Mouse (Mus musculus): ENCODE data around the gene Pomgnt1. TPM values are rescaled to one million over a fixed set of nuclear protein-coding genes. Genes with fewer than 3 reads are reported as not detected.

The Pomgnt1 gene
- total and polyA plus RNA-seq, 3 experiments = 33.0 to 40.7 (median 40.2) TPM

GRCm38 (mm10) chr4:116110695-116111094 is 12.9 kb upstream of the Pomgnt1 start:
- peaks cover 42 to 81% of the 10 kb centered on the region in 2 experiments for H3K36me3 ChIP-seq (replicated peaks in 1 of 2; ENCODE audit: control insufficient read depth in 1 of 2, insufficient read depth in 1 of 2, low read length in 1 of 2)
- dilution Hi-C loops (cut with MboI; ENCODE audit: extremely low pct_ligation_motif_present, extremely low pct_unique_long_range_greater_than_20kb, low sequenced_read_pairs) = no loop called here
- no peak overlapping the region for H3K27ac ChIP-seq (ENCODE audit: insufficient read depth, low read depth)

GRCm38 (mm10) chr4:116111486-116111885 is 12.2 kb upstream of the Pomgnt1 start:
- Histone ChIP-seq H3K9ac (ENCODE audit: insufficient read depth, low read depth) (no peak overlapping the region), H3K4me1 (ENCODE audit: control insufficient read depth in 1 of 2, insufficient read depth in 2 of 2) (no peaks in the 10 kb centered on the region), H3K27ac (ENCODE audit: insufficient read depth, low read depth) (no peak overlapping the region), H3K4me3 (replicated peaks in 1 of 3; ENCODE audit: low read depth in 2 of 3, low read length in 2 of 3, poor library complexity in 1 of 3) (no peak overlapping the region), H3K27me3 (replicated peaks) (no peaks in the 10 kb centered on the region), H3K79me2 (replicated peaks; ENCODE audit: control insufficient read depth, extremely low read depth, insufficient read depth, poor library complexity, severe bottlenecking) (no peaks in the 10 kb centered on the region), H3K4me2 (ENCODE audit: insufficient read depth, low read depth, poor library complexity, severe bottlenecking) (no peak overlapping the region), H3K9me3 (replicated peaks; ENCODE audit: low read length) (no peaks in the 10 kb centered on the region), H3K36me3 (replicated peaks in 1 of 2; ENCODE audit: control insufficient read depth in 1 of 2, insufficient read depth in 1 of 2, low read length in 1 of 2) (peaks cover 42 to 81% of the 10 kb centered on the region in 2 experiments)
- no peak for TF ChIP-seq SMC3 (IDR thresholded peaks at IDR 0.05; ENCODE audit: low read depth, low read length)
- dilution Hi-C loops (cut with MboI; ENCODE audit: extremely low pct_ligation_motif_present, extremely low pct_unique_long_range_greater_than_20kb, low sequenced_read_pairs) = no loop called here
- DNase-seq (ENCODE audit: extremely low read depth) = no peak
- in situ Hi-C loops (cut with MboI; ENCODE audit: low pct_ligation_motif_present, low pct_unique_long_range_greater_than_20kb, low sequenced_read_pairs) = no loop called here

More at GRCm38 (mm10) chr4:116110695-116111094, 12.9 kb upstream of the Pomgnt1 start:
- Histone ChIP-seq H3K9ac (ENCODE audit: insufficient read depth, low read depth) (no peak overlapping the region), H3K9me3 (replicated peaks; ENCODE audit: low read length) (no peaks in the 10 kb centered on the region), H3K79me2 (replicated peaks; ENCODE audit: control insufficient read depth, extremely low read depth, insufficient read depth, poor library complexity, severe bottlenecking) (no peaks in the 10 kb centered on the region), H3K4me3 (replicated peaks in 1 of 3; ENCODE audit: low read depth in 2 of 3, low read length in 2 of 3, poor library complexity in 1 of 3) (no peak overlapping the region), H3K4me1 (ENCODE audit: control insufficient read depth in 1 of 2, insufficient read depth in 2 of 2) (no peaks in the 10 kb centered on the region), H3K4me2 (ENCODE audit: insufficient read depth, low read depth, poor library complexity, severe bottlenecking) (no peak overlapping the region), H3K27me3 (replicated peaks) (no peaks in the 10 kb centered on the region)
- no peak for DNase-seq (ENCODE audit: extremely low read depth)
- no peak for TF ChIP-seq EP300 (IDR thresholded peaks at IDR 0.05; ENCODE audit: low read length)
- no peak for TF ChIP-seq ZKSCAN1 (IDR thresholded peaks at IDR 0.05; ENCODE audit: borderline replicate concordance, low read depth, low read length)
- no peak for TF ChIP-seq HCFC1 (IDR thresholded peaks at IDR 0.05; ENCODE audit: low read depth, low read length)
- no peak for TF ChIP-seq CTCF (conservative IDR thresholded peaks at IDR 0.05 in 1 of 2, IDR thresholded peaks at IDR 0.05 in 1 of 2; ENCODE audit: low read depth in 2 of 2, low read length in 2 of 2)
- TF ChIP-seq JUND (conservative IDR thresholded peaks at IDR 0.05; ENCODE audit: low read depth, low read length) = no peak
- no peak for TF ChIP-seq NELFE (IDR thresholded peaks at IDR 0.05; ENCODE audit: low read depth, low read length)
- no peak for TF ChIP-seq E2F4 (IDR thresholded peaks at IDR 0.05; ENCODE audit: insufficient replicate concordance, low read depth, low read length)
- TF ChIP-seq NRF1 (IDR thresholded peaks at IDR 0.05; ENCODE audit: low read depth, low read length) = no peak
- TF ChIP-seq USF1 (IDR thresholded peaks at IDR 0.05; ENCODE audit: low read depth, low read length) = no peak
- no peak for TF ChIP-seq JUN (IDR thresholded peaks at IDR 0.05; ENCODE audit: insufficient read depth, low read depth, low read length)
- no peak for TF ChIP-seq ZMIZ1 (IDR thresholded peaks at IDR 0.05; ENCODE audit: low read depth, low read length)
- TF ChIP-seq BHLHE40 (IDR thresholded peaks at IDR 0.05; ENCODE audit: low read depth, low read length) = no peak
- TF ChIP-seq UBTF (IDR thresholded peaks at IDR 0.05; ENCODE audit: low read depth, low read length) = no peak
- no peak for TF ChIP-seq RAD21 (IDR thresholded peaks at IDR 0.05; ENCODE audit: low read depth, low read length)
- no peak for TF ChIP-seq RCOR1 (conservative IDR thresholded peaks at IDR 0.05; ENCODE audit: low read depth, low read length)
- TF ChIP-seq ZC3H11A (IDR thresholded peaks at IDR 0.05; ENCODE audit: low read depth, low read length) = no peak
- in situ Hi-C loops (cut with MboI; ENCODE audit: low pct_ligation_motif_present, low pct_unique_long_range_greater_than_20kb, low sequenced_read_pairs) = no loop called here

All from CH12.LX (cell line).